Mouse (Mus musculus) right cerebral cortex, postnatal 10 days (tissue): ENCODE results near the gene Wdr91.

Source experiments
- DNase-seq, 2 experiments: peaks; one replicate each; pipeline ENCODE4 v3.0.0; 2021; ENCODE audit warnings: low spot score in 2 of 2

Gene Wdr91

GRCm38 (mm10) chr6:34910371-34911219 is at the start of gene Wdr91:
Wdr91 (minus strand) TSS chr6:34910876.
- peak; percentile 93 to 95 for DNase-seq

GRCm38 (mm10) chr6:34959131-34959530 is 48.5 kb upstream of the Wdr91 start:
- DNase-seq, result no peak

GRCm38 (mm10) chr6:34955862-34956241 is 45.2 kb upstream of the Wdr91 start:
- DNase-seq, result no peak

GRCm38 (mm10) chr6:34954926-34955861 is 44.5 kb upstream of the Wdr91 start:
- DNase-seq, result no peak

GRCm38 (mm10) chr6:34951956-34952667 is 41.4 kb upstream of the Wdr91 start:
- no peak for DNase-seq

GRCm38 (mm10) chr6:34951518-34951917 is 40.8 kb upstream of the Wdr91 start:
- DNase-seq, result no peak

- DNase-seq, result peak; percentile 44 to 48
Observed at GRCm38 (mm10) chr6:34948461-34948860, 37.8 kb upstream of the Wdr91 start.

- no peak for DNase-seq
Observed at GRCm38 (mm10) chr6:34946486-34947079, 35.9 kb upstream of the Wdr91 start.

- no peak for DNase-seq
Observed at GRCm38 (mm10) chr6:34943499-34943898, 32.8 kb upstream of the Wdr91 start.

- no peak for DNase-seq
Observed at GRCm38 (mm10) chr6:34942446-34942845, 31.8 kb upstream of the Wdr91 start.

- no peak for DNase-seq
Observed at GRCm38 (mm10) chr6:34941496-34941895, 30.8 kb upstream of the Wdr91 start.

GRCm38 (mm10) chr6:34939451-34939850 is 28.8 kb upstream of the Wdr91 start:
- DNase-seq, result no peak

GRCm38 (mm10) chr6:34938929-34939325 is 28.3 kb upstream of the Wdr91 start:
- DNase-seq, result no peak

GRCm38 (mm10) chr6:34938280-34938928 is 27.7 kb upstream of the Wdr91 start:
- no peak for DNase-seq

GRCm38 (mm10) chr6:34936743-34937142 is 26.1 kb upstream of the Wdr91 start:
- no peak for DNase-seq

- DNase-seq, result no peak
Observed at GRCm38 (mm10) chr6:34932633-34933032, 22.0 kb upstream of the Wdr91 start.

- no peak for DNase-seq
Observed at GRCm38 (mm10) chr6:34927594-34927993, 16.9 kb upstream of the Wdr91 start.

GRCm38 (mm10) chr6:34927156-34927555 is 16.5 kb upstream of the Wdr91 start:
- DNase-seq, result peak; percentile 54 to 70

GRCm38 (mm10) chr6:34921941-34922340 is 11.3 kb upstream of the Wdr91 start:
- peak in 1 of 2 experiments; percentile 37 for DNase-seq

- no peak for DNase-seq
Observed at GRCm38 (mm10) chr6:34920631-34921030, 10.0 kb upstream of the Wdr91 start.

- DNase-seq, result no peak
Observed at GRCm38 (mm10) chr6:34919956-34920355, 9.3 kb upstream of the Wdr91 start, which contains the start of gene Stra8. Stra8 (plus strand) TSS chr6:34920163.
